Mouse (Mus musculus) liver, postnatal 0 days (tissue): ENCODE results near the gene Hao1.

Experiments
- CTCF ChIP-seq: sonication (generic); IDR thresholded peaks from 2 replicates; pipeline ENCODE4 v1.5.1; 2016; ENCODE audit warnings: antibody characterized with exemption, low read depth
- EP300 ChIP-seq: IDR thresholded peaks from 2 replicates; pipeline ENCODE4 v1.6.1; 2016; ENCODE audit warnings: antibody characterized with exemption, low read depth, mild to moderate bottlenecking

DNA sequence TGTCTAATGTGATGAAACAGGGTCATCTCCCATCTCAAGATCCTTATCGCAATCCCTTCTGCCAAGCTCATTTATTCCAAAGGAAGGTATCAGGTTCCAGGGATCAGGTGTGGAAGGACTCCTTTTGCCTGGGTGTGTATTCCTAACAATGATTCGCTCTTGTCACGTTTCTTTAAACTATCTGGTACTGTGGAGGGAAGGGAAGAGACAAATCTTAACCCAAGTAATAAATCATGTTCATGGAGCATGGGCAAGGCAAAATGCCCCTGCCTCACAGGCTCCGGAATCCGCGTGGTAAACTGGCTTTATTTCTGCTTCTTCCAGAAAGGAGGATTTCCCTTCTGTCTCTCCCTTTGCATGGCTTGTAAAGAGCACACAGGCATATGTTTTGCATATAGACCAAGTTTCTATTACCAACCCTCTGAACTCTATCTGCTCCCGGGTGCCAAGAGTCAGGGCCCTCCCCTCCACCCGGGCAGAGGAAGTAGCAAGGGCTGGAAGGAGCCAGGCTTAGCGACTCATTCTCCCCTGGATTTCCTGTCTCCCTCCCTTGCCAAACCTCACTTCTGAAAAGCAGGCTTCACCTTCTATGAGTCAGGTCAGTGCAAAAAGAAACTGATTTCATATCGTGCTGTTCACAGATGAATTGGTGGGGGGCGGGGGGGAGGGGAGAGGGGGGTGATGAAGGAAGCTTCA is 26.6 kb downstream of the Hao1 start:
- TF ChIP-seq CTCF (no peak), EP300 (no peak)
